Mouse (Mus musculus) midbrain, embryonic 10.5 days (tissue): ENCODE measurements at regions not wholly inside any gene's neighbourhood (a gene's known extent, or its start where the extent isn't known, plus 50 kb on each side); places are given as distances from the start of the nearest gene placed in this dataset.
A peak's percentile ranks its signal among the peaks of the same experiment; 100 is the strongest.

Experiments used
- DNase-seq: peaks from one replicate; pipeline ENCODE4 v3.0.0-alpha.2; 2017; ENCODE audit warnings: low spot score
- H3K27ac ChIP-seq: fragments of 300-500 bp; sonication (generic); replicated peaks from 2 replicates; pipeline ENCODE4 v1.5.1; 2016; ENCODE audit warnings: mild to moderate bottlenecking
- H3K27me3 ChIP-seq: fragments of 300-500 bp; sonication (generic); 2 replicates; pipeline ENCODE4 v1.6.1; 2016; ENCODE audit warnings: low read depth, mild to moderate bottlenecking; ENCODE audit not compliant: poor library complexity, severe bottlenecking
- H3K36me3 ChIP-seq: fragments of 300-500 bp; sonication (generic); 2 replicates; pipeline ENCODE4 v1.6.1; 2016; ENCODE audit warnings: mild to moderate bottlenecking, moderate library complexity
- H3K4me1 ChIP-seq: fragments of 300-500 bp; sonication (generic); 2 replicates; pipeline ENCODE4 v1.6.1; 2016
- H3K4me3 ChIP-seq: fragments of 300-500 bp; sonication (generic); 2 replicates; pipeline ENCODE4 v1.5.1; 2016; ENCODE audit warnings: mild to moderate bottlenecking, moderate library complexity
- H3K9me3 ChIP-seq: fragments of 300-500 bp; sonication (generic); replicated peaks from 2 replicates; pipeline ENCODE4 v1.6.1; 2016; ENCODE audit warnings: mild to moderate bottlenecking
- WGBS: fragments of 180-500 bp; shearing (Covaris S2); methylation state at CpG from one replicate; pipeline ENCODE4 v1.1.7; 2016; 5-methylcytosine and 5-hydroxymethylcytosine counted together

- no peaks in the 10 kb centered on the region for H3K9me3 ChIP-seq
- DNase-seq = no peak
- no peak overlapping the region for H3K27ac ChIP-seq
- 78% methylated on average over 2 of the region's 2 CpGs for WGBS
- H3K4me1 ChIP-seq = no peaks in the 10 kb centered on the region
- H3K36me3 ChIP-seq = no peaks in the 10 kb centered on the region
- no peaks in the 10 kb centered on the region for H3K27me3 ChIP-seq
- no peak overlapping the region for H3K4me3 ChIP-seq
Measured at GRCm38 (mm10) chr4:98282275-98282674, 100.8 kb downstream of the Tm2d1 start.

- no peaks in the 10 kb centered on the region for H3K4me1 ChIP-seq
- no peaks in the 10 kb centered on the region for H3K36me3 ChIP-seq
- no peaks in the 10 kb centered on the region for H3K9me3 ChIP-seq
- H3K27me3 ChIP-seq = no peaks in the 10 kb centered on the region
- 92% methylated on average over 7 of the region's 7 CpGs for WGBS
- H3K27ac ChIP-seq = no peak overlapping the region
- no peak for DNase-seq
- no peak overlapping the region for H3K4me3 ChIP-seq
Measured at GRCm38 (mm10) chr4:98258336-98258735, 124.8 kb downstream of the Tm2d1 start.

- 86% methylated on average over 9 of the region's 9 CpGs for WGBS
- no peaks in the 10 kb centered on the region for H3K36me3 ChIP-seq
- no peaks in the 10 kb centered on the region for H3K27me3 ChIP-seq
- H3K4me3 ChIP-seq = no peak overlapping the region
- DNase-seq = no peak
- no peaks in the 10 kb centered on the region for H3K4me1 ChIP-seq
- no peak overlapping the region for H3K27ac ChIP-seq
- H3K9me3 ChIP-seq = no peaks in the 10 kb centered on the region
Measured at GRCm38 (mm10) chr4:98257711-98258110, 125.4 kb downstream of the Tm2d1 start.

- H3K27ac ChIP-seq = no peak overlapping the region
Measured at GRCm38 (mm10) chr4:98254856-98255853, 128.0 kb downstream of the Tm2d1 start.

GRCm38 (mm10) chr4:98243941-98244929, 138.9 kb downstream of the Tm2d1 start:
- peak; percentile 67 for DNase-seq
- 15% methylated on average over 15 of the region's 16 CpGs for WGBS

More at GRCm38 (mm10) chr4:98254856-98255853, 128.0 kb downstream of the Tm2d1 start:
- H3K4me1 ChIP-seq = no peaks in the 10 kb centered on the region
- H3K9me3 ChIP-seq = no peaks in the 10 kb centered on the region
- peak; percentile 31 for DNase-seq
- H3K27me3 ChIP-seq = no peaks in the 10 kb centered on the region
- H3K4me3 ChIP-seq = no peak overlapping the region
- H3K36me3 ChIP-seq = no peaks in the 10 kb centered on the region
- 68% methylated on average over 18 of the region's 18 CpGs for WGBS

GRCm38 (mm10) chr4:98243502-98243901, 139.6 kb downstream of the Tm2d1 start:
- H3K36me3 ChIP-seq = no peaks in the 10 kb centered on the region
- peaks cover 20% of the 10 kb centered on the region for H3K4me1 ChIP-seq
- peak; percentile 84 for DNase-seq
- no peaks in the 10 kb centered on the region for H3K9me3 ChIP-seq
- WGBS = 3% methylated on average over 6 of the region's 6 CpGs
- H3K27me3 ChIP-seq = peaks cover 7% of the 10 kb centered on the region; the same call in 1 of the 2 replicates
- H3K4me3 ChIP-seq = peak overlapping the region; percentile 41
- peak overlapping the region; percentile 64 for H3K27ac ChIP-seq

More at GRCm38 (mm10) chr4:98243941-98244929, 138.9 kb downstream of the Tm2d1 start:
- Histone ChIP-seq H3K27ac (peak overlapping the region; percentile 64), H3K27me3 (peaks cover 7% of the 10 kb centered on the region; the same call in 1 of the 2 replicates), H3K36me3 (no peaks in the 10 kb centered on the region), H3K4me1 (peaks cover 20% of the 10 kb centered on the region), H3K4me3 (peak overlapping the region; percentile 41), H3K9me3 (no peaks in the 10 kb centered on the region)

GRCm38 (mm10) chr4:98241921-98242320, 141.2 kb downstream of the Tm2d1 start:
- Histone ChIP-seq H3K9me3 (no peaks in the 10 kb centered on the region), H3K4me1 (peaks cover 20% of the 10 kb centered on the region), H3K27ac (no peak overlapping the region), H3K27me3 (peaks cover 7% of the 10 kb centered on the region; the same call in 1 of the 2 replicates), H3K36me3 (no peaks in the 10 kb centered on the region), H3K4me3 (no peak overlapping the region)
- WGBS = 97% methylated on average over 2 of the region's 2 CpGs
- no peak for DNase-seq

GRCm38 (mm10) chr4:98240289-98240688, 142.8 kb downstream of the Tm2d1 start:
- peaks cover 20% of the 10 kb centered on the region for H3K4me1 ChIP-seq
- DNase-seq = no peak
- H3K27me3 ChIP-seq = peaks cover 7% of the 10 kb centered on the region; the same call in 1 of the 2 replicates
- H3K9me3 ChIP-seq = no peaks in the 10 kb centered on the region
- H3K4me3 ChIP-seq = no peak overlapping the region
- H3K36me3 ChIP-seq = no peaks in the 10 kb centered on the region
- no peak overlapping the region for H3K27ac ChIP-seq

GRCm38 (mm10) chr4:98238075-98238474, 145.0 kb downstream of the Tm2d1 start:
- H3K4me3 ChIP-seq = no peak overlapping the region
- peaks cover 7% of the 10 kb centered on the region; the same call in 1 of the 2 replicates for H3K27me3 ChIP-seq
- H3K36me3 ChIP-seq = no peaks in the 10 kb centered on the region
- H3K27ac ChIP-seq = no peak overlapping the region
- peaks cover 4% of the 10 kb centered on the region for H3K4me1 ChIP-seq
- H3K9me3 ChIP-seq = no peaks in the 10 kb centered on the region
- 84% methylated on average over 4 of the region's 4 CpGs for WGBS
- DNase-seq = no peak

GRCm38 (mm10) chr4:98237475-98237874, 145.6 kb downstream of the Tm2d1 start:
- no peaks in the 10 kb centered on the region for H3K36me3 ChIP-seq
- WGBS = 89% methylated on average over 9 of the region's 9 CpGs
- no peak overlapping the region for H3K27ac ChIP-seq
- H3K27me3 ChIP-seq = 0 out of 2 replicates have a peak, but pooled peaks cover 2% of the 10 kb centered on the region
- no peak for DNase-seq
- no peaks in the 10 kb centered on the region for H3K4me1 ChIP-seq
- no peaks in the 10 kb centered on the region for H3K9me3 ChIP-seq
- no peak overlapping the region for H3K4me3 ChIP-seq

GRCm38 (mm10) chr4:98236006-98236783, 146.9 kb downstream of the Tm2d1 start:
- Histone ChIP-seq H3K27me3 (no peaks in the 10 kb centered on the region), H3K4me1 (no peaks in the 10 kb centered on the region), H3K27ac (no peak overlapping the region), H3K36me3 (no peaks in the 10 kb centered on the region), H3K9me3 (no peaks in the 10 kb centered on the region), H3K4me3 (no peak overlapping the region)
- 66% methylated on average over 12 of the region's 12 CpGs for WGBS
- DNase-seq = no peak

GRCm38 (mm10) chr4:98228193-98228592, 154.9 kb downstream of the Tm2d1 start:
- 94% methylated on average over 4 of the region's 4 CpGs for WGBS
- no peaks in the 10 kb centered on the region for H3K27me3 ChIP-seq
- no peak overlapping the region for H3K27ac ChIP-seq
- no peak for DNase-seq
- no peaks in the 10 kb centered on the region for H3K4me1 ChIP-seq
- no peaks in the 10 kb centered on the region for H3K36me3 ChIP-seq
- H3K9me3 ChIP-seq = no peaks in the 10 kb centered on the region
- no peak overlapping the region for H3K4me3 ChIP-seq
